Mouse (Mus musculus) midbrain, embryonic 14.5 days (tissue): ENCODE results near the gene Phldb1. TPM values are rescaled to one million over a fixed set of nuclear protein-coding genes. Genes with fewer than 3 reads are reported as not detected.

Experiments used
- polyA plus RNA-seq: library from polyadenylated mRNA; unstranded; fragments of >200 nt; fragmentation: Nextera tagmentation; extraction: Ambion mirVana; gene quantifications from 2 replicates; pipeline ENCODE4 v1.2.1, GENCODE M21; 2014

Gene Phldb1
- polyA plus RNA-seq, 1 experiment from 2014 or later = 51.1 TPM

Other genes with a start within 250 kb of the Phldb1 start
- gene Cxcr5, start 173.3 kb downstream of the Phldb1 start, polyA plus RNA-seq = 0.11 TPM in 1 of 2 replicates, not detected in the other
- gene Ddx6, start 130.3 kb downstream of the Phldb1 start, polyA plus RNA-seq = 26.4 and 51.8 TPM in 2 replicates
- not detected in 2 replicates for gene Treh, start 62.0 kb downstream of the Phldb1 start, polyA plus RNA-seq
- 99.8 and 160 TPM in 2 replicates for gene Arcn1, start 32.6 kb upstream of the Phldb1 start, polyA plus RNA-seq
- 187 and 211 TPM in 2 replicates for gene Ift46, start 32.7 kb upstream of the Phldb1 start, polyA plus RNA-seq
- 10.0 and 15.6 TPM in 2 replicates for gene Tmem25, start 64.1 kb upstream of the Phldb1 start, polyA plus RNA-seq
- 0.41 and 0.72 TPM in 2 replicates for gene Ttc36, start 67.9 kb upstream of the Phldb1 start, polyA plus RNA-seq
- gene Kmt2a, start 146.1 kb upstream of the Phldb1 start, polyA plus RNA-seq = 21.0 and 22.2 TPM in 2 replicates
- 698 and 917 TPM in 2 replicates for gene Atp5l, start 185.5 kb upstream of the Phldb1 start, polyA plus RNA-seq
- 53.0 and 59.0 TPM in 2 replicates for gene Ube4a, start 230.4 kb upstream of the Phldb1 start, polyA plus RNA-seq
- not detected in 2 replicates for gene Cd3g, start 245.2 kb upstream of the Phldb1 start, polyA plus RNA-seq
- gene Cd3d, start 246.6 kb upstream of the Phldb1 start, polyA plus RNA-seq = not detected in 2 replicates